Mouse (Mus musculus): ENCODE measurements around the gene Ncapg2. TPM values are rescaled to one million over a fixed set of nuclear protein-coding genes. Genes with fewer than 3 reads are reported as not detected.

The Ncapg2 gene
- 47.9 and 49.7 TPM in 2 replicates for polyA plus RNA-seq (2015; fragmentation: Nextera tagmentation; extraction: Ambion mirVana)

GRCm38 (mm10) chr12:116405045-116405835 is at the start of gene Ncapg2:
Gene Ncapg2 (plus strand): TSS chr12:116405402.
- peak within 1 kb of the TSS; percentile 77 for H3K27ac ChIP-seq
- WGBS: under 1% methylated on average over 72 of the region's 72 CpGs

GRCm38 (mm10) chr12:116362091-116362490 is 43.1 kb upstream of the Ncapg2 start:
- Histone ChIP-seq H3K4me1 (no peaks in the 10 kb centered on the region), H3K27ac (no peak overlapping the region), H3K9ac (no peak overlapping the region), H3K4me2 (no peak overlapping the region), H3K27me3 (no peaks in the 10 kb centered on the region), H3K36me3 (peaks cover 22% of the 10 kb centered on the region; the same call in 1 of the 2 replicates), H3K9me3 (no peaks in the 10 kb centered on the region), H3K4me3 (no peak overlapping the region)
- ATAC-seq (ENCODE audit: borderline replicate concordance, extremely low read depth, low FRiP score, low TSS enrichment): no peak

More at GRCm38 (mm10) chr12:116405045-116405835, at the start of gene Ncapg2:
- H3K4me1 ChIP-seq: peaks cover 8% of the 10 kb centered on the region; the same call in 1 of the 2 replicates
- H3K9ac ChIP-seq: peak within 1 kb of the TSS; percentile 91
- H3K4me2 ChIP-seq: peak within 1 kb of the TSS; percentile 83
- H3K36me3 ChIP-seq: peaks cover 43% of the 10 kb centered on the region
- peaks cover 7% of the 10 kb centered on the region; the same call in 1 of the 2 replicates for H3K9me3 ChIP-seq
- peak; percentile 99 for ATAC-seq (ENCODE audit: borderline replicate concordance, extremely low read depth, low FRiP score, low TSS enrichment)
- no peaks in the 10 kb centered on the region for H3K27me3 ChIP-seq
- H3K4me3 ChIP-seq: peak within 1 kb of the TSS; percentile 89

DNA sequence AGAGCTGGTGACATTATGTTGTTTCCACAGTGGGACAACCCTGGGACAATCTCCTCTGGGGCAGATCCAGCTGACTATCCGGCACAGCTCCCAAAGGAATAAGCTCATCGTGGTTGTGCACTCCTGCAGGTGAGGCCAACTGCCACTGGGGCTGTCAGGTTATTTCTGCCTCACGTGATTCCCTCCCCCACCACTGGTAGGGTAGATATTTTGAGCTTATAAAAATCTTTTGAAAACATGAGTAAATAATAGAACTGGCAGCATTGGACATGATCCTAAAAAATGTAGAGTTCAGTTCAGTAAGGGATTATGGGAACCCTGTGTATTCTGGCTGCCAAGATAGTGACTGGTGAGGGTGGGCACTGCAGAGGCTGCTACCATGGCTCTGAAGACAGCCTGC is 38.3 kb upstream of the Ncapg2 start:
- Histone ChIP-seq H3K4me1 (no peaks in the 10 kb centered on the region), H3K4me2 (no peak overlapping the region), H3K4me3 (no peak overlapping the region), H3K36me3 (peaks cover 34% of the 10 kb centered on the region; the same call in 1 of the 2 replicates), H3K9ac (no peak overlapping the region), H3K27me3 (no peaks in the 10 kb centered on the region), H3K9me3 (no peaks in the 10 kb centered on the region), H3K27ac (no peak overlapping the region)
- no peak for ATAC-seq (ENCODE audit: borderline replicate concordance, extremely low read depth, low FRiP score, low TSS enrichment)
- 83% methylated on average over 3 of the region's 3 CpGs for WGBS

- peaks cover 34% of the 10 kb centered on the region; the same call in 1 of the 2 replicates for H3K36me3 ChIP-seq
- 90% methylated on average over 2 of the region's 2 CpGs for WGBS
- no peak overlapping the region for H3K27ac ChIP-seq
- no peaks in the 10 kb centered on the region for H3K27me3 ChIP-seq
- no peak for ATAC-seq (ENCODE audit: borderline replicate concordance, extremely low read depth, low FRiP score, low TSS enrichment)
- H3K9ac ChIP-seq: no peak overlapping the region
- H3K4me1 ChIP-seq: no peaks in the 10 kb centered on the region
- H3K4me2 ChIP-seq: no peak overlapping the region
- no peak overlapping the region for H3K4me3 ChIP-seq
- no peaks in the 10 kb centered on the region for H3K9me3 ChIP-seq
Measured at GRCm38 (mm10) chr12:116367346-116367745, 37.9 kb upstream of the Ncapg2 start.

- H3K4me3 ChIP-seq: no peak overlapping the region
- H3K27me3 ChIP-seq: no peaks in the 10 kb centered on the region
- no peak overlapping the region for H3K27ac ChIP-seq
- H3K4me2 ChIP-seq: no peak overlapping the region
- no peak for ATAC-seq (ENCODE audit: borderline replicate concordance, extremely low read depth, low FRiP score, low TSS enrichment)
- H3K9me3 ChIP-seq: no peaks in the 10 kb centered on the region
- H3K36me3 ChIP-seq: peaks cover 36% of the 10 kb centered on the region; the same call in 1 of the 2 replicates
- H3K9ac ChIP-seq: no peak overlapping the region
- no peaks in the 10 kb centered on the region for H3K4me1 ChIP-seq
- WGBS: 83% methylated on average over 2 of the region's 2 CpGs
Measured at GRCm38 (mm10) chr12:116368857-116369256, 36.3 kb upstream of the Ncapg2 start.

GRCm38 (mm10) chr12:116383101-116383500 is 22.1 kb upstream of the Ncapg2 start:
- H3K9ac ChIP-seq: no peak overlapping the region
- no peaks in the 10 kb centered on the region for H3K9me3 ChIP-seq
- no peaks in the 10 kb centered on the region for H3K4me1 ChIP-seq
- H3K36me3 ChIP-seq: peaks cover 6% of the 10 kb centered on the region
- no peak for ATAC-seq (ENCODE audit: borderline replicate concordance, extremely low read depth, low FRiP score, low TSS enrichment)
- H3K27me3 ChIP-seq: no peaks in the 10 kb centered on the region
- no peak overlapping the region for H3K4me2 ChIP-seq
- H3K27ac ChIP-seq: no peak overlapping the region
- 76% methylated on average over 2 of the region's 2 CpGs for WGBS
- H3K4me3 ChIP-seq: no peak overlapping the region

DNA sequence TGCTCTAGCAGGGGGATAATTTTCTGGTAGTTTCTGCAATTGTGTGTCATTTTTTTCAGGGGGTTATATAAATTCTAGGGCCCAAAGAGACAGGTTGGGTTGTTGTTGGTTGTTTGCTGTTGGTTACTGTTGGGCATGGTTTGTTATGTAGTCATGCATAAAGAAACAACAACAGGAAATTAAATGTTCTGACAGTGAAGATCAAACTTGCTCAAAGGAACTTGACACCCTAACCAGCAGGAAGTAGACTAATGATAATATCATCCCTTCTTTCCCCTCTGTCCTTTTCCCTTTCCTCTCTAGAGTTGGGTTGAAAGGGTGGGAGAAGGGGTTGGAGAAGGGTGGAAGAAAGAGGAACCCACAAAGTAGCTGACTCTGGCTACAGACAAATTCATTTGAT is 21.2 kb upstream of the Ncapg2 start:
- no peaks in the 10 kb centered on the region for H3K9me3 ChIP-seq
- no peak overlapping the region for H3K4me2 ChIP-seq
- H3K27me3 ChIP-seq: no peaks in the 10 kb centered on the region
- no peak overlapping the region for H3K4me3 ChIP-seq
- no peak overlapping the region for H3K27ac ChIP-seq
- peaks cover 6% of the 10 kb centered on the region for H3K36me3 ChIP-seq
- no peaks in the 10 kb centered on the region for H3K4me1 ChIP-seq
- no peak overlapping the region for H3K9ac ChIP-seq
- no peak for ATAC-seq (ENCODE audit: borderline replicate concordance, extremely low read depth, low FRiP score, low TSS enrichment)

DNA sequence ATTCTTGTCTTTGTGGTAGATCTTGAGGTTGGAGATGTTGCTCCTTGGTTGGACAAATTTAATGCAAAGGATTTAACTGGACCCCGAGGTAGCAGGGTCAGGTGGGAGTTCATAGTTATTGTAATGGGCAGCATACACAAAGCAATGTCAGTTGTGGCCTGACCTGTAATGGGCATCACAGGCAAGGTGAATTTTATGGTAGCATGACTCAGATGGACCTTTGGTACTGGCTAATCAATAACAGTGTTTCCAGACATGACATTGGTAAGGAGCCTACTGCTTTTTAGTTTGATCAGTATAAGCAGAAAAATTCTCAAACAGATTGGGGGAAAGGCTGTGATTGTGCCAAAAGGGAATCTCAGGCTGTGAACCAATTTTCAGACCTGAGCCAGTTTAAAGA is 18.4 kb upstream of the Ncapg2 start:
- no peak overlapping the region for H3K9ac ChIP-seq
- H3K9me3 ChIP-seq: no peaks in the 10 kb centered on the region
- no peak for ATAC-seq (ENCODE audit: borderline replicate concordance, extremely low read depth, low FRiP score, low TSS enrichment)
- no peak overlapping the region for H3K4me2 ChIP-seq
- 68% methylated on average over 1 of the region's 1 CpGs for WGBS
- H3K36me3 ChIP-seq: no peaks in the 10 kb centered on the region
- H3K27me3 ChIP-seq: no peaks in the 10 kb centered on the region
- no peaks in the 10 kb centered on the region for H3K4me1 ChIP-seq
- H3K27ac ChIP-seq: no peak overlapping the region
- H3K4me3 ChIP-seq: no peak overlapping the region

DNA sequence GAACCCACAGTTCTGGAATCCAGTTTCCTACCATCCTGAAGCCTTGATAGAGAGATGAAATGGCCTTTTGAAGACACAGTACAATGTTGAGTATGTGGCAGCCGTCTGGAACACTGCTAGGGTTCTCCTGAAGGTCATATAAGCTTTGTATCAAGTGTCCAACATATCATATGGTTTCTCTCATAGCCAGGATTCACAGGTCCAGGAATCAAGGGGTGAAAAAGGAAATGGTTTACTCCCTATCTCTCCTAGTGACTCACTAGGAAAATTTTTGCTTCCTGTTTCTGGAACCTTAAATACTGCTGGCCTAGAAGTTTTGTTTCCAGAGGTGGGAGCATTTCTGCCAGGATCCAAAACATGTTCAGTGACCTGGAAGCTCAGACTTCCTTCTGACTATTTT is 15.3 kb upstream of the Ncapg2 start:
- Histone ChIP-seq H3K4me2 (no peak overlapping the region), H3K36me3 (no peaks in the 10 kb centered on the region), H3K9me3 (no peaks in the 10 kb centered on the region), H3K27ac (no peak overlapping the region), H3K27me3 (no peaks in the 10 kb centered on the region), H3K4me3 (no peak overlapping the region), H3K9ac (no peak overlapping the region), H3K4me1 (no peaks in the 10 kb centered on the region)
- ATAC-seq (ENCODE audit: borderline replicate concordance, extremely low read depth, low FRiP score, low TSS enrichment): no peak
- WGBS: 34% methylated on average over 1 of the region's 1 CpGs

GRCm38 (mm10) chr12:116394327-116394726 is 10.9 kb upstream of the Ncapg2 start:
- Histone ChIP-seq H3K4me2 (no peak overlapping the region), H3K27ac (no peak overlapping the region), H3K27me3 (no peaks in the 10 kb centered on the region), H3K9ac (no peak overlapping the region), H3K36me3 (no peaks in the 10 kb centered on the region), H3K4me3 (no peak overlapping the region), H3K4me1 (no peaks in the 10 kb centered on the region), H3K9me3 (no peaks in the 10 kb centered on the region)
- ATAC-seq (ENCODE audit: borderline replicate concordance, extremely low read depth, low FRiP score, low TSS enrichment): no peak
- WGBS: 56% methylated on average over 2 of the region's 2 CpGs

- Histone ChIP-seq H3K4me1 (no peaks in the 10 kb centered on the region), H3K27me3 (no peaks in the 10 kb centered on the region), H3K9me3 (no peaks in the 10 kb centered on the region), H3K36me3 (no peaks in the 10 kb centered on the region), H3K9ac (no peak overlapping the region), H3K27ac (no peak overlapping the region), H3K4me2 (no peak overlapping the region), H3K4me3 (no peak overlapping the region)
- ATAC-seq (ENCODE audit: borderline replicate concordance, extremely low read depth, low FRiP score, low TSS enrichment): no peak
- WGBS: 90% methylated on average over 2 of the region's 2 CpGs
Measured at GRCm38 (mm10) chr12:116395312-116395711, 9.9 kb upstream of the Ncapg2 start.

- H3K27ac ChIP-seq: no peak overlapping the region
- no peak overlapping the region for H3K4me3 ChIP-seq
- no peaks in the 10 kb centered on the region for H3K9me3 ChIP-seq
- H3K4me1 ChIP-seq: no peaks in the 10 kb centered on the region
- no peak overlapping the region for H3K9ac ChIP-seq
- H3K4me2 ChIP-seq: no peak overlapping the region
- no peaks in the 10 kb centered on the region for H3K36me3 ChIP-seq
- no peaks in the 10 kb centered on the region for H3K27me3 ChIP-seq
- no peak for ATAC-seq (ENCODE audit: borderline replicate concordance, extremely low read depth, low FRiP score, low TSS enrichment)
- 80% methylated on average over 2 of the region's 2 CpGs for WGBS
Measured at GRCm38 (mm10) chr12:116396072-116396695, 9.0 kb upstream of the Ncapg2 start.
